Mouse (Mus musculus) neural tube, embryonic 13.5 days (tissue): Measurements from ENCODE around the gene Gm20820. TPM values are rescaled to one million over a fixed set of nuclear protein-coding genes. Genes with fewer than 3 reads are reported as not detected.
"Not testable (repeated sequence)": the region's sequence is repeated elsewhere in the genome, so short reads cannot be mapped to it uniquely, and the experiment has no call there.

Experiments used
- ATAC-seq: fragments of 200-750 bp; cut with Nextera tagmentation; 2 replicates; pipeline ENCODE4 v1.8.0; 2017; ENCODE audit warnings: low read depth, mild to moderate bottlenecking, moderate TSS enrichment, moderate library complexity
- H3K27ac ChIP-seq: fragments of 300-500 bp; sonication (generic); replicated peaks from 2 replicates; pipeline ENCODE4 v1.5.1; 2015; ENCODE audit warnings: moderate library complexity, mild to moderate bottlenecking, inconsistent platforms
- H3K27me3 ChIP-seq: fragments of 300-500 bp; sonication (generic); 2 replicates; pipeline ENCODE4 v1.6.1; 2015; ENCODE audit warnings: mild to moderate bottlenecking, inconsistent platforms
- H3K36me3 ChIP-seq: fragments of 300-500 bp; sonication (generic); 2 replicates; pipeline ENCODE4 v1.6.1; 2015; ENCODE audit warnings: mild to moderate bottlenecking, inconsistent platforms
- H3K4me1 ChIP-seq: fragments of 300-500 bp; sonication (generic); replicated peaks from 2 replicates; pipeline ENCODE4 v1.6.1; 2015; ENCODE audit warnings: inconsistent platforms
- H3K4me2 ChIP-seq: fragments of 300-500 bp; sonication (generic); 2 replicates; pipeline ENCODE4 v1.6.1; 2015; ENCODE audit warnings: inconsistent platforms, mild to moderate bottlenecking, moderate library complexity
- H3K4me3 ChIP-seq: fragments of 300-500 bp; sonication (generic); 2 replicates; pipeline ENCODE4 v1.5.1; 2015; ENCODE audit warnings: mild to moderate bottlenecking, inconsistent platforms
- H3K9ac ChIP-seq: fragments of 300-500 bp; sonication (generic); 2 replicates; pipeline ENCODE4 v1.6.1; 2015; ENCODE audit warnings: moderate library complexity, mild to moderate bottlenecking, inconsistent platforms
- H3K9me3 ChIP-seq: fragments of 300-500 bp; sonication (generic); 2 replicates; pipeline ENCODE4 v1.6.1; 2016; ENCODE audit warnings: inconsistent platforms
- WGBS: fragments of 180-500 bp; shearing (Covaris S2); methylation state at CpG from one replicate; pipeline ENCODE4 v1.1.7; 2015; 5-methylcytosine and 5-hydroxymethylcytosine counted together
- polyA plus RNA-seq: library from polyadenylated mRNA; unstranded; fragments of >200 nt; fragmentation: Nextera tagmentation; extraction: Ambion mirVana; gene quantifications from 2 replicates; pipeline ENCODE4 v1.2.1, GENCODE M21; 2015

The Gm20820 gene
- not detected in 2 replicates for polyA plus RNA-seq

- WGBS, result no CpG with 5 or more reads among the region's 6 CpGs
- not testable (repeated sequence) for H3K27ac ChIP-seq, H3K4me3 ChIP-seq, ATAC-seq, H3K4me1 ChIP-seq, H3K36me3 ChIP-seq, H3K4me2 ChIP-seq, H3K9me3 ChIP-seq, H3K27me3 ChIP-seq, H3K9ac ChIP-seq
These were observed at the start of gene Gm20820 for GRCm38 (mm10) chrY:86061472-86061871. Gene Gm20820 (plus strand): TSS chrY:86061772.
